Mouse (Mus musculus) layer of hippocampus, postnatal 36 days (tissue): ENCODE results near the gene Abcb9. TPM values are rescaled to one million over a fixed set of nuclear protein-coding genes. Genes with fewer than 3 reads are reported as not detected.

ENCODE experiments used
- DNase-seq, 2 experiments: peaks; one replicate each; pipeline ENCODE4 v3.0.0; 2022
- total RNA-seq, 2 experiments: library from RNA; stranded (reverse); gene quantifications; 2 replicates each; pipeline ENCODE4 v1.2.3; 2021

Gene Abcb9
- total RNA-seq, 2 experiments from 2014 or later = 27.2 to 30.7 TPM

- no peak for DNase-seq
These were observed 82.7 kb downstream of the Abcb9 start for GRCm38 (mm10) chr5:124012885-124013284.

- DNase-seq = no peak
These were observed 83.7 kb downstream of the Abcb9 start for GRCm38 (mm10) chr5:124011927-124012326.

Other genes with a start within 250 kb of the Abcb9 start
- under 1 TPM in 1 of 2 experiments, not detected in 1; 0.33 TPM for gene Hcar2, start 230.3 kb downstream of the Abcb9 start, total RNA-seq
- gene Hcar1, start 215.8 kb downstream of the Abcb9 start, total RNA-seq = under 1 TPM; 0.82 to 0.88 TPM
- gene Denr, start 188.6 kb downstream of the Abcb9 start, total RNA-seq = 10 to 100 TPM; 60.2 to 67.8 TPM
- 1 to 10 TPM in 1 of 2 experiments, under 1 TPM in 1; 0.91 to 1.7 TPM for gene Gm43518, start 168.4 kb downstream of the Abcb9 start, total RNA-seq
- gene Ccdc62, start 165.1 kb downstream of the Abcb9 start, total RNA-seq = 1 to 10 TPM; 2.5 TPM
- gene Hip1r, start 122.2 kb downstream of the Abcb9 start, total RNA-seq = 10 to 100 TPM; 39.4 to 41.2 TPM
- gene Vps37b, start 63.5 kb downstream of the Abcb9 start, total RNA-seq = 10 to 100 TPM; 32.6 to 40.8 TPM
- 10 to 100 TPM; 34.1 to 36.2 TPM for gene Ogfod2, start 16.5 kb upstream of the Abcb9 start, total RNA-seq
- gene Arl6ip4, start 20.3 kb upstream of the Abcb9 start, total RNA-seq = 10 to 100 TPM; 52.6 to 57.5 TPM
- 100 to 1,000 TPM; 281 to 377 TPM for gene Pitpnm2, start 154.0 kb upstream of the Abcb9 start, total RNA-seq
- 10 to 100 TPM; 16.8 to 20.5 TPM for gene Mphosph9, start 232.2 kb upstream of the Abcb9 start, total RNA-seq
- 10 to 100 TPM; 15.5 to 16.6 TPM for gene 2810006K23Rik, start 232.3 kb upstream of the Abcb9 start, total RNA-seq